Mouse (Mus musculus): ENCODE measurements around the gene Slc9a8. TPM values are rescaled to one million over a fixed set of nuclear protein-coding genes. Genes with fewer than 3 reads are reported as not detected.
A peak's percentile ranks its signal among the peaks of the same experiment; 100 is the strongest.
"Not testable (repeated sequence)": the region's sequence is repeated elsewhere in the genome, so short reads cannot be mapped to it uniquely, and the experiment has no call there.

Gene Slc9a8
- total RNA-seq (2021) = 10 to 100 TPM; 20.5 to 26.8 TPM
- long read RNA-seq, experiment 1, full-length matches to known transcripts = 7 of 10 reads
- long read RNA-seq, experiment 1, partial matches to known transcripts = 1 of 10 reads
- long read RNA-seq, experiment 1, other reads (novel, unspliced or antisense) = 2 of 10 reads
- long read RNA-seq, experiment 2, partial matches to known transcripts = 10 of 11 reads
- long read RNA-seq, experiment 2, other reads (novel, unspliced or antisense) = 1 of 11 reads

DNA sequence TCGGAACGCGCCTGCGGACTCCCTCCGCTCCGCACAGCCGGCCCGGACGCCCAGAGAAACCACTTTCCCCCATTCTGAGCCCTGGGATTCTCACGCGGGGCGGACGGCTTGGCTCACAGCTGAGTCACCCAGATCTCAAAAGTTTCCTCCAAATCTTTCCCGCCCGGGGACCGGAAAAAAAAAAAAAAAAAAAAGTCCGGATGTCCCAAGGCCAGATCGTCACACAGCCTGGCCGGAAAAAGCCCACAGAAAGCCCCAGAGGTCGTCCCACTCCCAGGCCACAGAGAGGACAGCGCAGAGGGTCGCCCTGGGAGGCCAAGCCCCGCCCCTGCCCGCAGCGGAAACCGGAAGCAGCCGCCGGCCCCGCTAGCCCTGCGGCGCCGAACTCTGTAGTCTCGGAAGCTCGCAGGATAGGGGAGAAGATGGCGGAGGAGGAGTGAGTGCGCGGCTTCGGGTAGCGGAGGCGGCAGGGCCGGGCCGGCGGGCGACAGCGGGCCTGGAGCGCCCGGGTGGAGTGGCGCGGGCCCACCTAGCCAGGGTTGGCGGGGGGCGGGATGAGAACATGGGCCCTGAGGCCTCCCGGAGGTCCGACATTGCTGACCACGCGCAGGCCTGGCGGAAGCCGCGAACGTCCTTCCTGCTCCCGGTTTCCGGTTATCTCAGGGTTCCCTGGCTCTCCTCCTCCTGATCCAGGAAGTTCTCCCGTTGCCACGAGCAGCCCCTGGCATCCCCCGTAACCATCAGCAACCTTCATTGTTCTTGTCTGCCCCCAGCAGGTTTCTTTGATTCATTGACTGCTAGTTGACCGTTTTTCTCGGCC lies at the start of gene Slc9a8:
Gene Slc9a8, plus strand, starts transcription at position 383 of the 820 bp plus-strand sequence.
- DNase-seq = peak; percentile 95 to 98

GRCm38 (mm10) chr2:167373266-167373665 lies 48.2 kb upstream of the Slc9a8 start:
- peak; percentile 73 to 80 for DNase-seq

DNA sequence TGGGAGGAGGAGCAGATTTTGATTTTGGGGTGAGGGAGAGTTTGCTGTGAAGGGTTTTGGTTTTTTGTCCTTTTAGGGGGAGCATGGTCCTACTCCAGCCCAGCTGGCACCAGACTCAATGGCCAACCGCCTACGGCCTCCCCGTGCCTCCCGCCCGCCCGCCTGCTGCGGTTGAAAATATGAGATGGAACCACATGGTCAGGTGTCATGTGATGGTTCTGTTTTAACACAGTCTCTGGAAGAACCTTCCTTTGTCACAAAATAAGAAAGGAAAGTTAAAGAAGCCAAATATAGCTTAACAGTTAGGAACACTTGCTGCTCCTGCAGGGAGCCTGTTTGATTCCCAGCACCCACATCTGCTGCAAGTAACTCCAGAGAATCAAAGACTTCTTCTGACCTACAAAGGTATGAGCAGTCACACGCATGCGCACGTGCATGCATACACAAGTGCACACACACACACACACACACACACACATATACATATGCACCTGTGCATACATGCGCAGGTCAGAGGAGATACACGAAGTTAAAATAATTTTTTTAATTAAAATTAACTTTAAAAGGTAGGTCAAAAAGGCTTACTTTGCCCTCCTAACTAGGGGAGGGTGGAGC lies 47.2 kb upstream of the Slc9a8 start:
- no peak for DNase-seq

- no peak for DNase-seq
Measured at GRCm38 (mm10) chr2:167375135-167375534, 46.4 kb upstream of the Slc9a8 start.

GRCm38 (mm10) chr2:167375688-167376087 lies 45.8 kb upstream of the Slc9a8 start:
- DNase-seq = no peak

- DNase-seq = peak; percentile 72 to 76
Measured at GRCm38 (mm10) chr2:167376160-167376564, 45.4 kb upstream of the Slc9a8 start.

- DNase-seq = no peak
Measured at GRCm38 (mm10) chr2:167377697-167378096, 43.8 kb upstream of the Slc9a8 start.

GRCm38 (mm10) chr2:167378972-167379371 lies 42.5 kb upstream of the Slc9a8 start:
- no peak for DNase-seq

DNA sequence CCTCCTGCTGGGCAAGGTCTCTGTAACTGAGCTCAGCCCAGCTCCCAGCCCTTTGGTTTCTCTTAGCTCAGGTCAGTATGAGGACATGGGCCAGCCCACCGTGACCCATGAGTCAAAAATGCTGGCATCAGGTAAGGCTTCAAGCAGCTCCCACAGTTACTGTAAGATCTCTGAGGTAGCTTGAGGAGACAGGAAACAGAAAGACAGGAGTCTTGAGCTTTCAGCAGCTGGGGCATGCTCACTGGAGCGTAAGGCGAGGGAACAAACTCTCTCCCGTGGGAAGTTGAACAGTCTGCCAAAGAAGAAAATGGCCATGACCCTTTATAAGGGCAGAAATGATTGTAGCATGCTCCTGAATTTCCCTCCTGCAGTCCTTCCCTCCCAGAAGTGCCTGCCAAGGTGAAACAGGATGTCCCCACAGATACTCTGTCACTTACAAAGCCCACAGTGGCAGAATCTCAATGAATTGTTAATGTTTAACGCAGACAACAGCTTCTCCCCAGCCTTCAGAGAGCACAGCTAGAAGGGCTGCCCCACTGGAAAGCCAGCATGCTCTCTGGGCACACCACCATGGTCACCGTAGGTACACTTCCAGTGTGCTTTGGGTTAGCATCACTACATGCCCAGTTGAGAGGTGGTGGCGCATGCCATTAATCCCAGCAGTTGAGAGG lies 40.8 kb upstream of the Slc9a8 start:
- no peak for DNase-seq

DNA sequence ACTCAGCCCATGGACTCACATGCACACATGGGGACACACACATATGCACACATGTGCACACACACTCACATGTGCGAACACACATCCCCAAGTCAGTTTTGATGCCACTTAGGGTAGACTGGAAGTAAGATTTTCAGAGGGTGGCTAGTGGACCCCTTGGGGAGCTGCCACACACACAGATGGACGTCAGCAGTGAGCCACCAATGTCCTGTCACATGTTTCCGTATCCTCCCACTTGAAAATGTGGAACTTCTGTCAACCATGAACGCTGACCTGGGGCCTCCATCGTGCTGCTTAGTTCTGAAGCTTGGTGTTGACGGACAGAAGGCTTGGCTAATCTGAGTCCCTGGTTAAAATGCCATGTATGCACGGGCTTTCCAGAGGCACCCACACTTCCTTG lies 39.9 kb upstream of the Slc9a8 start:
- DNase-seq = no peak

- DNase-seq = no peak
Measured at GRCm38 (mm10) chr2:167382389-167382788, 39.1 kb upstream of the Slc9a8 start.

GRCm38 (mm10) chr2:167383666-167384083 lies 37.8 kb upstream of the Slc9a8 start:
- DNase-seq = peak; percentile 88

- peak; percentile 70 to 79 for DNase-seq
Measured at GRCm38 (mm10) chr2:167386456-167386855, 35.1 kb upstream of the Slc9a8 start.

GRCm38 (mm10) chr2:167386998-167387397 lies 34.5 kb upstream of the Slc9a8 start:
- DNase-seq = no peak

DNA sequence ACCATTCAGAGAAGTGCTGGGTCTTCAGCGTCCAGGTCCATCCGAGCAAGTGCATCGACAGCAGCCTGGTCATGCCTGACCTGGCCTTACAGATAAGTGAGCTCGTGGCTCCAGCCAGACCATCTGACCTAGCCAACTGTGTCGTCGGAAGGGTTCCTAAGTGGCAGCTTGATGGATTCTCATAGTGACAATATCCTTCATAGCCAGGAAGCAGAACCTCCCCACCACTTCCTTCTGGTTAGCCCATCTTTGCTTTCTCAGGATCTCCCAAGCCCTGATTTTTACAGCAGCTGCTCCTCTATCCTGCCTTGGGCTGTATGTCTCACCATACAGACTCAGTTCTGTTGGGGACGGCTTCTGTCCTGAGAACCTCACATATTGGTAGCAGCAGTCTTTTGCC lies 27.1 kb upstream of the Slc9a8 start:
- no peak for DNase-seq

GRCm38 (mm10) chr2:167396420-167396819 lies 25.1 kb upstream of the Slc9a8 start:
- not testable (repeated sequence) for DNase-seq

DNA sequence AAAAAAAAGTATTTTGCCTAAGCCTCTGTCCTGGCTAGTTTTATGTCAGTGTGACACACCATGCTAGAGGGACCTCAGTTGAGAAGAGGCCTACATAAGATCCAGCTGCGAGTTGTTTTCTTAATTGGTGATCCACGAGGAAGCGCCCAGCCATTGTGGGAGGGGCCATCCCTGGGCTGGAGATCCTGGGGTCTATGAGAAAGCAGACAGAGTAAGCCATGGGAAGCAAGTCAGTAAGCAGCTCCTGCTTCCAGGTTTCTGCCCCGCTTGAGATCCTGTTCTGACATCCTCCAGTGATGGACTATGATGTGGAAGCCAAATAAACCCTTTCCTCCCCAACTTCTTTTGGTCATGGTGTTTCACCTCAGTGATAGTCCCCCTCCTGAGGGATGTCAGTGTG lies 22.5 kb upstream of the Slc9a8 start:
- DNase-seq = no peak

DNA sequence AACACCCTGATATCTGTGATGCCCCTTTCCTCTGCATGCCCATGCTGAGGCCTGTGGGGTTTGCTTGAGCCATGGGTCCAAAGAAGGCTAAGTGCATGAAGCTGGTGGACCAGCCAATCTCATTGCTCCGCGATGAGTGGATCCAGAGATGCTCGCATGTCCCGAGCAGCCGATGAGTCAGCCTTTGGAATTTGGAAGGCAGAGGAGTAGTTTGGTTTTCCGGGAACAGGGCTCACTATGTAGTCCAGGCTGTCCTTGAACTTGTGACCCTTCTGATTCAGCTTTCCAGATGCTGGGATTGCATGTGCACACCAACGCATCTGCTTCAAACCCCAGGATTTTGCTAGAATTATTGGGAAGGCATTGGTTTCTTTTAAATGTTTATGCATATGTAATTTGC lies 21.9 kb upstream of the Slc9a8 start:
- no peak for DNase-seq

GRCm38 (mm10) chr2:167403085-167403484 lies 18.4 kb upstream of the Slc9a8 start:
- no peak for DNase-seq

DNA sequence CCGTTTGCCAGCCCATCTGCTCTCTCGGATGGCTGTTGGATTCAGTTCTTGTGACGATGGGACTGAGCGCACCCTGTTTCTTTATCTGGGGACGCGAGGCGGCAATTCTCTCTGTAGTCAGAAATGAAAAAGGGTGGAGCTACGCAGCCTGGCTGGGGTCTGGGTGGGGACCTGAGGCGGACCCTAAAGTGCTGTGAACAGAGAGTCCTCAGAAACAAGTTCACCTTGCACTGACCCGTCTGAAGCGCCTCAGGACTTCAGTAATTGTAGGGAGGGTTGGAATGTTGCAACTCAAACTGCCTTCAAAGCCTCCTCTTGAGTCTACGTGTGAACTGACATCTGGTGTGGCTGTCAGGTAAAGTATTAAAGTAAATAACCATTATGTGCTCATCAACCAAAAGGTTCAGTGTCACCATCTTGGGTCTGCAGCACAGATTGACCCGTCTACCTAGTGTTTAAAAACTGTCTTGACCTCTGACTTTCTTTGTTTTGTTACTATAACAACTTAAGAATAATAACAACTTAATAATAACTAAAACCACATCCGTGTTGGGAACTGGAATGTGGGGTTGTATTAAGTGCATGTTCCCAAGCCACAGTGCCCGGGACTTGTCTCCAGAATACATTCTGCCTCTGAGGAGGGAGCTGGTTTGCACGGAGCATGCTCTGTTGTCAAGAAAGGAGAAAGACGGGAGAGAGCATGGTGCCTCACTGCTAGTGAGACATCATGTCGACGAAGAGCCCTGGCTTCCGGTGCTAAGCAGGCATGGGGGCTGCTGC lies 16.2 kb upstream of the Slc9a8 start:
- no peak for DNase-seq

DNA sequence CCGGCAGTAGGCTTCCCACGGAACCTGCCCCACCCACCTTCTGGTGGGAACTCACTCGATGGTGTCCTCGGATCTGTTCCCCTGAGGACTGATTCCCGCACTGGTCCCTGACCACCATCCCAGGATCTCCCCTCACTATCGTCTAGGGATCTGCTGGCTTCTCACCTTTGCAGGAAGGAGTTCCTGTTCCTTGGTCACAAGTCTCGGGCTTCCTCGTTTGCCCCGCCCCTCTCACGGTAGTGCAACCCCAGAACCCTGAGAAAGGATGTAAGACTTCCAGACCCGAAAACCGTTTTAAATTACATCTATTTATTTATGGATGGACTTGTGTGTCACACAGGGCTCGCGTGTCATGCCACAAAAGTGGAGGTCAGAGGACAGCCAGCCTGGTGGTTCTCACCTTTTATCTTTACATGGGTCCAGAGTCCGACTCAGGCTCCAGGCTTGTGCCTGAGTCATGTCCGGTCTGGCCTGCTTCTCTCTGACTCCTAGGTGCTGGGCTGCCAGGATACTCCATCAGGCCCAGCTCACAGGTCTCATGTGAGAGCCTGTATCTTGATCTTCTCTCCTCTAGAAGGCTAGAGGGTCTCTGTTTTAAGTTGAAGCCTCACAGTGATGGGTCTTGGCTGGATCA lies 14.1 kb upstream of the Slc9a8 start:
- DNase-seq = no peak

Measured in heart, adult 18-20 months (tissue).